8 mouse cellular contexts compared by ENCODE assay signal in the genomic region with DNA sequence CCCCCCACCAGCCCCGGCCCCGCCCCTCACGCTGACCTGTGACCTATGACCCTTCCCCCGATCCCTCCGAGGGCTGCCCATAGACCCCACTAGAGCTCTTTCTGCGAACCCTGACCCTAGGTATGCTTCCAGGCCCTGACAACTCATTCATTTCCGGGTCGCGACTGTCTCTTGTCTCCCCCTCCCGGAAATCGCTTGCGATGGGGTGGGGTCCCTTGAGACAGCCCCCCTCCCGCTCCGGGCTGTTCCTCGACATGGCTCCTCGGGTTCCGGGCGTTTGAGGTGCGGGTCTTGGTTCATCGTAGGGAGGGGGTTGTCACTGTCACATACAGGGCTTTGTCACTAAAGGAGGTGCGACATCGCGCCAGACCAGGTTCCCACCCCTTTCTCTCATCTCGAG. TPM values are rescaled to one million over a fixed set of nuclear protein-coding genes. Genes with fewer than 3 reads are reported as not detected.
DNase-seq lines count a peak whose midpoint lies in the region; ATAC-seq and TF ChIP-seq lines count a peak whose summit lies in the region.

No protein-coding gene starts in this region.

- H3K27ac ChIP-seq in forebrain, postnatal 0 days (ENCODE audit: low read depth, low read length), result peak overlapping the region; percentile 90
- H3K27ac ChIP-seq in liver, embryonic 15.5 days (replicated peaks), result peak overlapping the region; percentile 82
- peak overlapping the region; percentile 50 for H3K27ac ChIP-seq in neural tube, embryonic 12.5 days

- H3K4me2 ChIP-seq in forebrain, postnatal 0 days (ENCODE audit: low read depth), result peak overlapping the region; percentile 86
- H3K4me2 ChIP-seq in liver, embryonic 15.5 days, result peak overlapping the region; percentile 95
- H3K4me2 ChIP-seq in neural tube, embryonic 12.5 days (replicated peaks), result peak overlapping the region; percentile 76

- peak; percentile 75 for ATAC-seq in forebrain, postnatal 0 days
- ATAC-seq in liver, embryonic 15.5 days (ENCODE audit: insufficient read depth), result peak; percentile 3
- peak; percentile 58 for ATAC-seq in neural tube, embryonic 12.5 days (ENCODE audit: low FRiP score, low read depth)

- peak; percentile 65 for DNase-seq in embryo, embryonic 10 days (ENCODE audit: low spot score)
- no peak for DNase-seq in embryo, embryonic 9.5 days (ENCODE audit: extremely low spot score)
- peak; percentile 37 to 59 for DNase-seq in adrenal gland, postnatal 36 days
- DNase-seq in forebrain, postnatal 0 days, result peak; percentile 85
- peak; percentile 54 for DNase-seq in kidney, adult 11 months
- peak; percentile 63 for DNase-seq in thymus, postnatal 25 days

- peaks cover 15% of the 10 kb centered on the region for H3K4me1 ChIP-seq in forebrain, postnatal 0 days (ENCODE audit: insufficient read depth)
- H3K4me1 ChIP-seq in liver, embryonic 15.5 days (replicated peaks), result peaks cover 38% of the 10 kb centered on the region
- H3K4me1 ChIP-seq in neural tube, embryonic 12.5 days, result peaks cover 24% of the 10 kb centered on the region

- H3K36me3 ChIP-seq in forebrain, postnatal 0 days (ENCODE audit: insufficient read depth), result peaks cover 31% of the 10 kb centered on the region
- peaks cover 47% of the 10 kb centered on the region for H3K36me3 ChIP-seq in liver, embryonic 15.5 days (replicated peaks)
- peaks cover 34% of the 10 kb centered on the region for H3K36me3 ChIP-seq in neural tube, embryonic 12.5 days

- no peaks in the 10 kb centered on the region for H3K9me3 ChIP-seq in forebrain, postnatal 0 days (ENCODE audit: low read length)
- no peaks in the 10 kb centered on the region for H3K9me3 ChIP-seq in liver, embryonic 15.5 days (replicated peaks)
- no peaks in the 10 kb centered on the region for H3K9me3 ChIP-seq in neural tube, embryonic 12.5 days

- no peaks in the 10 kb centered on the region for H3K27me3 ChIP-seq in forebrain, postnatal 0 days (ENCODE audit: insufficient read depth, low read length)
- no peaks in the 10 kb centered on the region for H3K27me3 ChIP-seq in liver, embryonic 15.5 days
- no peaks in the 10 kb centered on the region for H3K27me3 ChIP-seq in neural tube, embryonic 12.5 days (replicated peaks)

- no peak for TF ChIP-seq CTCF in forebrain, postnatal 0 days (IDR thresholded peaks at IDR 0.05; ENCODE audit: low read depth)

- peak overlapping the region; percentile 75 for H3K4me3 ChIP-seq in forebrain, postnatal 0 days (ENCODE audit: low read depth, low read length)
- peak overlapping the region; percentile 85 for H3K4me3 ChIP-seq in liver, embryonic 15.5 days (replicated peaks)
- H3K4me3 ChIP-seq in neural tube, embryonic 12.5 days, result peak overlapping the region; percentile 84

- peak overlapping the region; percentile 77 for H3K9ac ChIP-seq in forebrain, postnatal 0 days
- peak overlapping the region; percentile 85 for H3K9ac ChIP-seq in liver, embryonic 15.5 days
- H3K9ac ChIP-seq in neural tube, embryonic 12.5 days, result peak overlapping the region; percentile 84

- WGBS in forebrain, postnatal 0 days, result under 1% methylated on average over 24 of the region's 24 CpGs
- under 1% methylated on average over 24 of the region's 24 CpGs for WGBS in liver, embryonic 15.5 days (ENCODE audit: insufficient replicate concordance)
- WGBS in neural tube, embryonic 12.5 days, result under 1% methylated on average over 24 of the region's 24 CpGs

RNA-seq across cellular contexts. Expression of gene Dda1, which starts 0.4 kb away (rescaled TPM):
- 10 to 100 TPM; 57.7 to 62.3 TPM for total RNA-seq in adrenal gland, postnatal 36 days (2021)
- total RNA-seq in forebrain, postnatal 0 days (2014; rRNA removed), result 179 and 184 TPM in 2 replicates
- polyA plus RNA-seq in forebrain, postnatal 0 days (2015; fragmentation: Nextera tagmentation; extraction: Ambion mirVana), result 274 and 283 TPM in 2 replicates
- 38.3 and 42.6 TPM in 2 replicates for polyA plus RNA-seq in liver, embryonic 15.5 days (2015; fragmentation: Nextera tagmentation; extraction: Ambion mirVana)
- 189 and 194 TPM in 2 replicates for polyA plus RNA-seq in neural tube, embryonic 12.5 days (2016; fragmentation: Nextera tagmentation; extraction: Ambion mirVana)

RNA-seq across cellular contexts. Expression of gene Mrpl34, which starts 4.7 kb away (rescaled TPM):
- 100 to 1,000 TPM in 1 of 2 experiments, 10 to 100 TPM in 1; 91.9 to 111 TPM for total RNA-seq in adrenal gland, postnatal 36 days (2021)
- 75.0 and 80.5 TPM in 2 replicates for total RNA-seq in forebrain, postnatal 0 days (2014; rRNA removed)
- polyA plus RNA-seq in forebrain, postnatal 0 days (2015; fragmentation: Nextera tagmentation; extraction: Ambion mirVana), result 145 and 184 TPM in 2 replicates
- 81.2 and 96.6 TPM in 2 replicates for polyA plus RNA-seq in liver, embryonic 15.5 days (2015; fragmentation: Nextera tagmentation; extraction: Ambion mirVana)
- 234 and 246 TPM in 2 replicates for polyA plus RNA-seq in neural tube, embryonic 12.5 days (2016; fragmentation: Nextera tagmentation; extraction: Ambion mirVana)

RNA-seq across cellular contexts. Expression of gene Abhd8, which starts 6.0 kb away (rescaled TPM):
- 10 to 100 TPM; 56.6 to 81.2 TPM for total RNA-seq in adrenal gland, postnatal 36 days (2021)
- total RNA-seq in forebrain, postnatal 0 days (2014; rRNA removed), result 187 and 210 TPM in 2 replicates
- polyA plus RNA-seq in forebrain, postnatal 0 days (2015; fragmentation: Nextera tagmentation; extraction: Ambion mirVana), result 168 and 169 TPM in 2 replicates
- polyA plus RNA-seq in liver, embryonic 15.5 days (2015; fragmentation: Nextera tagmentation; extraction: Ambion mirVana), result 9.1 and 9.2 TPM in 2 replicates
- 121 and 128 TPM in 2 replicates for polyA plus RNA-seq in neural tube, embryonic 12.5 days (2016; fragmentation: Nextera tagmentation; extraction: Ambion mirVana)

RNA-seq across cellular contexts. Expression of gene Ano8, which starts 16.4 kb away (rescaled TPM):
- total RNA-seq in adrenal gland, postnatal 36 days (2021), result 10 to 100 TPM; 14.0 to 15.1 TPM
- total RNA-seq in forebrain, postnatal 0 days (2014; rRNA removed), result 76.5 and 82.2 TPM in 2 replicates
- polyA plus RNA-seq in forebrain, postnatal 0 days (2015; fragmentation: Nextera tagmentation; extraction: Ambion mirVana), result 5.9 and 7.7 TPM in 2 replicates
- 0.15 and 0.20 TPM in 2 replicates for polyA plus RNA-seq in liver, embryonic 15.5 days (2015; fragmentation: Nextera tagmentation; extraction: Ambion mirVana)
- polyA plus RNA-seq in neural tube, embryonic 12.5 days (2016; fragmentation: Nextera tagmentation; extraction: Ambion mirVana), result 19.7 and 23.7 TPM in 2 replicates

RNA-seq across cellular contexts. Expression of gene Gtpbp3, which starts 18.5 kb away (rescaled TPM):
- total RNA-seq in adrenal gland, postnatal 36 days (2021), result 10 to 100 TPM; 22.5 to 23.1 TPM
- 23.6 and 33.6 TPM in 2 replicates for total RNA-seq in forebrain, postnatal 0 days (2014; rRNA removed)
- polyA plus RNA-seq in forebrain, postnatal 0 days (2015; fragmentation: Nextera tagmentation; extraction: Ambion mirVana), result 6.9 and 9.4 TPM in 2 replicates
- 4.2 and 5.1 TPM in 2 replicates for polyA plus RNA-seq in liver, embryonic 15.5 days (2015; fragmentation: Nextera tagmentation; extraction: Ambion mirVana)
- polyA plus RNA-seq in neural tube, embryonic 12.5 days (2016; fragmentation: Nextera tagmentation; extraction: Ambion mirVana), result 13.6 and 16.3 TPM in 2 replicates

Comparison
In these comparisons a context has a peak if more than half of its experiments do, and no peak if none do; other contexts are left out.
1. ATAC-seq: peak in every context shown above with its lines; median percentile 75 in forebrain, postnatal 0 days; 58 in neural tube, embryonic 12.5 days; 3 in liver, embryonic 15.5 days.
2. RNA of gene Abhd8, which starts 6.0 kb away (polyA plus RNA-seq): 168 to 169 TPM in forebrain, postnatal 0 days and 121 to 128 TPM in neural tube, embryonic 12.5 days; 9.1 to 9.2 TPM in liver, embryonic 15.5 days; every median in the first group is over 10 times any median in the second.
3. Peak in every context shown above with its lines, with median percentiles within 50 percentile points of each other: H3K27ac ChIP-seq, H3K4me2 ChIP-seq, H3K4me3 ChIP-seq and H3K9ac ChIP-seq.